Mouse (Mus musculus) spleen, embryonic (tissue): ENCODE results near the gene App.

Experiments
- CTCF ChIA-PET: fragments of 350-600 bp; sonication (Branson Sonifier 250); formaldehyde crosslinking; loops from one replicate; lab custom pipeline; 2022; lab: Charles Lee

App gene

DNA sequence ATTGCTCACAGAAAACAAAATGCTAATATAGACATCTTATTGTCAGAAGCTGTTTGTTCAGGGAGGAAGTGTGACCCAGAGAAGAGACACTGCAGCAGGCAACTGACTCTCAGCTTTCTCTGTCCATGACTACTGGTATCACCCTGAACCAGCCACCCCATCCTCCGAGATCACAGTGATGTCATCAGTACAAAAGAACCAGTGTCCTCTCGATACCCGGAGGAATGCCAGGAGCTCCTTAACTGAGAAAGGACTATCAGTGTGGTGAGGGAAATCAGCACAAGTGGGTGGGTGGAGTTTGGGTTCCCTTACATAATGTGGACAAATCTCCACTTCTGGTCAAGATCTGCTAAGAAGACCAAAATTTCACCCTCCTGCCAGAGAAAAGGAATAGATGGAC lies 150.5 kb downstream of the App start:
- CTCF ChIA-PET, result no interaction called here

GRCm38 (mm10) chr16:85020696-85021323 lies 152.8 kb downstream of the App start:
- CTCF ChIA-PET, result no interaction called here

- CTCF ChIA-PET, result no interaction called here
Measured at GRCm38 (mm10) chr16:85019273-85019672, 154.3 kb downstream of the App start.

GRCm38 (mm10) chr16:85017845-85018244 lies 155.7 kb downstream of the App start:
- CTCF ChIA-PET, result no interaction called here

DNA sequence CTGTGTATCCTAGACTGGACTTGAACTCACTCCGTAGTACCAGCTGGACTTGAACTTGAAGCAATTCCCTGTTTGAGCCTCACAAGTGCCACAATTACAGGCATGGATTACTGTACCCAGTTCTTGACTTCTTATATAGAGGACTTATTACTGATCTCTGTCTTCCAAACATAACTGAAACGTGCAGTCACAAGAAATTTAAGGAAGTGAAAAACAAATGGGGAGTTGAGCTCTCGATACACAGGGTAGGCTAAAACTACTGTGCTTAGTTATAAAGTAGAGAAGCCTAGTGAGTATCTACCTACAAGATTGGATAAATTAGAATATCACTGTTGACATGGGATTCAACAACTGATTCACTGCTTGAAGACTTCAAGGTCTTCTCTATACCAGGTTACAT lies 160.9 kb downstream of the App start:
- CTCF ChIA-PET, result interaction anchor here (0.5 kb wide), 1 partner anchor 93 kb away, joined by 4 read pairs; no protein-coding TSS in a partner anchor

- CTCF ChIA-PET, result interaction anchor here (0.5 kb wide), 1 partner anchor 92 kb away, joined by 4 read pairs; no protein-coding TSS in a partner anchor
Measured at GRCm38 (mm10) chr16:85012172-85012571, 161.4 kb downstream of the App start.

GRCm38 (mm10) chr16:85010651-85011050 lies 162.9 kb downstream of the App start:
- CTCF ChIA-PET, result no interaction called here

GRCm38 (mm10) chr16:85008866-85009645 lies 164.5 kb downstream of the App start:
- CTCF ChIA-PET, result no interaction called here

GRCm38 (mm10) chr16:85001939-85002556 lies 171.5 kb downstream of the App start:
- CTCF ChIA-PET, result interaction anchor here (0.7 kb wide), 1 partner anchor 25 kb away, joined by 6 read pairs; no protein-coding TSS in a partner anchor

DNA sequence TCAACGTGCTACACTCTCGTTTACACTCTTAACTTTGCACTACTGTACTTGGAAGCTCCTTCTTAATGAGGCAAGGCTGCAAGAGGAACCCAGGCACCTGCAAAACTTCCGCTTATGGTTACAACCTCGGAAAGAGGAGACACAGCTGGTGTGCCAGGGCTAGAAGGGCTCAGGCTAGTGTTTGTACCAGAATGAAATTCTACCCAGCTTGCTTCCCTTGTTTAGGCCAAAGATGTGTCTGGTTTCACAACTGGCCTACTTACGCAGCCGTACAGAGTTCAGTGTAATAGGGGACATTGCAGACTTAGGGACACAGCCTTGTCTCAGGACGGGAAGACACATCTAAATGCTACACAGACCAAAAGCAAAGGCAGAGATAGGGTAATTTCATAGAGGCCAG lies 173.3 kb downstream of the App start:
- CTCF ChIA-PET, result no interaction called here

DNA sequence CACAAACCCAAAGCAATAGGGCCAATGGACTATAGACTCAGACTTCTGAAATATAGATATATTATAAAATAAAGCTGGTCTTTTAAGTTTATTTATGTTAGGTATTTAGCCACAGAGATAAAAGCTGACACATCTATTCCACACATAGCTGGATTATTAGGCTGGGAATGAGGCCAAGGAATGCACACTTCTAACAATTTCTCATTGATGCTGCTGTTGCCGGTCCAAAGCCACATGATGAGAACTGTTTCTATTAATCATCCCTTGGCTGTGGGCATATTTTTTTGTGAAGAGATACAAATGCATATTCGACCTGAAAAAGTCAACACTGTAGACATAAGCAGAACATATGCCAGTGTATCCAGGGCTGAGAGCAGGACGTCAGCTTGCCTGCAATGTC lies 176.0 kb downstream of the App start:
- CTCF ChIA-PET, result no interaction called here

DNA sequence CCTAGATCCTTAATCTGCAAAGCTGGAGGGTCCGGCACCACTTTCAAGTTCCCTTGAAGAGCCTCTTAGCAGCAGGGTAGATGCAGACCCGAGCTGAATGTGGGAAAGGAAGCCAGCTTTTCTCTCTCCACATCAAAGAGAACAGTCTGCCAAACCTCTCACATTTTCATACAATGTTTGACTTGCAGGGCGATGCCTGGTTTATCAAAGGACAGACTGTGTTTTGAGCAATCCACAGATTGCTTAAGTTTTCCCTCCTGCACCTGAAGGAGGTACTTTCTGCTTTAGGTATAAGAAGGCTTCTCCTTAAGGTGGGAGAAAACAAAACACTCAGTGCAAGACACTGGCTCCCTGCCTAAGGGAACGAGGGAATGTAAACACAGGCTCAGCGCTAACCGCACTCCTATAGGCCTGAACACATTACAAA lies 178.1 kb downstream of the App start:
- CTCF ChIA-PET, result no interaction called here

- CTCF ChIA-PET, result no interaction called here
Measured at GRCm38 (mm10) chr16:84992888-84993287, 180.7 kb downstream of the App start.

- CTCF ChIA-PET, result no interaction called here
Measured at GRCm38 (mm10) chr16:84991011-84991410, 182.6 kb downstream of the App start.

DNA sequence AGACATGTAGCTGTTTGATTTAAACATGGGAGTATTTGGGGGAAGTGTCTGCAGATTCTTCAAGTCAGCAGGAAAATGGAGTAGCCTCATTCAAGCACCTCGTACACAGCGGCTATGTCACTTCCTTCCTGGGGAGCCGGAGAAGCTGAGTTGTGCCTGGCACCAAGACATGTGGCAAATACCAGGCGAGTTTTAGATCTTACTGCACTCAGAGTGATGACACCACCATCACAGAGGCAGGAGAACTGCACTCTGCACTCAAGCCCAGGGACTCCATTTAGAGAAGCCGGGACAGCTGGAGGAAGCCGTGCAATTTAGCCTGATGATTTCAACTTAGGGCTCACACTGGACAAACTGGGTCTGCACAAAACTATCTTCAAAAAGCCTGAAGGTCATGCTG lies 183.6 kb downstream of the App start:
- CTCF ChIA-PET, result no interaction called here

DNA sequence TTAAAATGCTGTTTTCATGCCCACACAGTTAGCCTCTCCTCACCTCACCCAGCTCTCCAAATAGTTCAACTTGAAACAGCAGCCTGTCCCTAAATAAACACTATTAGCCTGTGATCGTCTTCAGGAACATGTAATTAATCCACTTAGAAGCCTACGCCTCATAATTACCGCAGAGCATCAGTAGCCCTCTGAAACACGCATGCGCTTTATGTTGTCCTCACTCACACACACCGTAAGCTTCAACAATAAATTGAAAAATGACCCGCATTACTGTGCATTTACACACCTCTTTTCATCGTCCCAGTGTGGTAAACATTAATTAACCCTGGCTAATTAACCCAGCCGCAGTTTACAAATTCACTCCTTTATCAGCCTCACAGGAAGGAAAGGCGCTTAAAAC lies 184.1 kb downstream of the App start:
- CTCF ChIA-PET, result no interaction called here

DNA sequence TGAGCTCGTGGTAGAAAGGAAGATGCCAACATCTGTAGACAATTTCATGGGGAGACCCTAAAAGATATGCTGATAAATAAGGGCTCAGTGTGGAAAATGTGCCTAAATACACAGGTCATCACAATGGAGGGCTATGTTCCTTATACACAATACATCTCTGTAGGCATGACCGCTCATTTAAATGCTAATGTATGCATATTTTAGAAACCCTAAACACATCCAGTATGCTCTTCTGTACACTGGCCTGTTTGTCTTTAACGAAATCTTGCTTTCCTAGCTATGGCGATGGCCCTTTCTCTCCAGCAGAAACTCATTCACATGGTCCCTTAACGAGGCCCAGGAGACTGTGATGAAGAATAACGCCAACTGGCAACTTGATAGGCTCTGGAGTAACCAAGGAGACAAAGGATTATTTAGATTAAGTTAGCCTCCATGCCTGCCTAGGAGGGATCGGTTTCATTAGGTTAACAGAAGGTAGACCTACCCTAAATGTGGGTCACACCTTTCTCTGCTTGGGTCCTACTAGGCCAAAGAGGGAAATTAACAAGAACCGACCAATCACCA lies 185.8 kb downstream of the App start:
- CTCF ChIA-PET, result no interaction called here

DNA sequence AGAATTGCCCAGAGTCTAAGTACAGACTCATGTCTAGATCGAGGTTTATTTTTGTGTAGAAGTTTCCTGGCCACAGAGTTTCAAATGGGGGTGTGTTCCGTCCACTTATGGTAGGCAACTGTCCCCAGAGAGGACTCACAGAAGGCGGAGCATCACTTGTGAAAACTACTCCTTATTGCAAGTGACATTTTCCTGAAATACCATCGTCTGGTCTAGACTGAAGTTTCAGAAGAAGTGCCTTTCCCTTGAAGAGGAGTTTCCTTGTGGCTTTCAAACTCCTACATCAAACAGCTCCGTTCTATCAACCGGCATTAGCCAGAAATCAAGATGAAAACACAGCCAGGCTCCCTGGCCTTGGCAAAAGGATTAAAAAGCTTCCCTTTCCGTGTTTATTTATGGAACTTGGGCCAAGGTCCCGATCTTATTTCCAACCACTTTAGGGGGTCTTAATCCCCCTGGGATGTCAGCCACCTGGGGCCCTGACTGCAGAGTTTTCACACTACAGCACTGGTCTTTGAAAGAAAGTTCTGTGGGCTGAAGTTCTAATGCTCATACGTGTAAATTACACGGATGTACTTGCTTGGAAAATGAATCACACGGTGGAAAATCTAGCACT lies 187.4 kb downstream of the App start:
- CTCF ChIA-PET, result no interaction called here

GRCm38 (mm10) chr16:84985340-84985739 lies 188.2 kb downstream of the App start:
- CTCF ChIA-PET, result no interaction called here

GRCm38 (mm10) chr16:84983428-84983827 lies 190.1 kb downstream of the App start:
- CTCF ChIA-PET, result no interaction called here

DNA sequence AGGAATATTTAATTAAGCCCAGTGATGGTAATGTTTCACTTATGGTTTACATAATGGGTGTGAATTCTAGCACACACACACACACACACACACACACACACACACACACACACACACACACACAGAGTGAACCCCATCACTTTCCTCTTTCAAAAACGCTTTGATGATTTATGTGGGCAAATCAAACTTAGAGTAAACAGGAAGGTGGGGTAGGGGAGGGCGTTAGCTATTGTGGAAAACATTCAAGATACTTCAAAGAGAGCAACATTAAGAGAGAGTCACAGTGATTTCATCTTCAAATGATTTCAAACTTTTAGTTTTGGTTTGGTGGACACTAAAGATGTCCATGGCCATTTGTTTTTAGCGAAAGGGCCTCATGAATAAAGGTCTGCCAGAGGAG lies 191.0 kb downstream of the App start:
- CTCF ChIA-PET, result no interaction called here

- CTCF ChIA-PET, result no interaction called here
Measured at GRCm38 (mm10) chr16:84978589-84978988, 195.0 kb downstream of the App start.
